Mouse (Mus musculus) liver, embryonic 15.5 days (tissue): ENCODE results near the gene Prss48. TPM values are rescaled to one million over a fixed set of nuclear protein-coding genes. Genes with fewer than 3 reads are reported as not detected.

Experiments used
- ATAC-seq: fragments of 200-750 bp; cut with Nextera tagmentation; 2 replicates; pipeline ENCODE4 v1.8.0; 2017; ENCODE audit warnings: moderate number of reproducible peaks, mild to moderate bottlenecking, moderate library complexity; ENCODE audit not compliant: insufficient read depth
- H3K27ac ChIP-seq: fragments of 300-500 bp; sonication (generic); replicated peaks from 2 replicates; pipeline ENCODE4 v1.5.1; 2015; ENCODE audit warnings: mild to moderate bottlenecking, inconsistent platforms
- H3K27me3 ChIP-seq: fragments of 300-500 bp; sonication (generic); 2 replicates; pipeline ENCODE4 v1.6.1; 2015; ENCODE audit warnings: mild to moderate bottlenecking, inconsistent platforms
- H3K36me3 ChIP-seq: fragments of 300-500 bp; sonication (generic); replicated peaks from 2 replicates; pipeline ENCODE4 v1.6.1; 2015; ENCODE audit warnings: moderate library complexity, mild to moderate bottlenecking, inconsistent platforms
- H3K4me1 ChIP-seq: fragments of 300-500 bp; sonication (generic); replicated peaks from 2 replicates; pipeline ENCODE4 v1.6.1; 2015; ENCODE audit warnings: inconsistent platforms
- H3K4me2 ChIP-seq: fragments of 300-500 bp; sonication (generic); 2 replicates; pipeline ENCODE4 v1.6.1; 2015; ENCODE audit warnings: moderate library complexity, mild to moderate bottlenecking, inconsistent platforms
- H3K4me3 ChIP-seq: fragments of 300-500 bp; sonication (generic); replicated peaks from 2 replicates; pipeline ENCODE4 v1.5.1; 2015; ENCODE audit warnings: mild to moderate bottlenecking, inconsistent platforms
- H3K9ac ChIP-seq: fragments of 300-500 bp; sonication (generic); 2 replicates; pipeline ENCODE4 v1.6.1; 2015; ENCODE audit warnings: moderate library complexity, mild to moderate bottlenecking, inconsistent platforms
- H3K9me3 ChIP-seq: fragments of 300-500 bp; sonication (generic); replicated peaks from 2 replicates; pipeline ENCODE4 v1.6.1; 2016; ENCODE audit warnings: inconsistent platforms
- WGBS: fragments of 180-500 bp; shearing (Covaris S2); methylation state at CpG from one replicate; pipeline ENCODE4 v1.1.7; 2015; ENCODE audit warnings: mixed read lengths; ENCODE audit not compliant: insufficient replicate concordance; 5-methylcytosine and 5-hydroxymethylcytosine counted together
- polyA plus RNA-seq: library from polyadenylated mRNA; unstranded; fragments of >200 nt; fragmentation: Nextera tagmentation; extraction: Ambion mirVana; gene quantifications from 2 replicates; pipeline ENCODE4 v1.2.1, GENCODE M21; 2015

Gene Prss48
- polyA plus RNA-seq, 1 experiment from 2014 or later = not detected

DNA sequence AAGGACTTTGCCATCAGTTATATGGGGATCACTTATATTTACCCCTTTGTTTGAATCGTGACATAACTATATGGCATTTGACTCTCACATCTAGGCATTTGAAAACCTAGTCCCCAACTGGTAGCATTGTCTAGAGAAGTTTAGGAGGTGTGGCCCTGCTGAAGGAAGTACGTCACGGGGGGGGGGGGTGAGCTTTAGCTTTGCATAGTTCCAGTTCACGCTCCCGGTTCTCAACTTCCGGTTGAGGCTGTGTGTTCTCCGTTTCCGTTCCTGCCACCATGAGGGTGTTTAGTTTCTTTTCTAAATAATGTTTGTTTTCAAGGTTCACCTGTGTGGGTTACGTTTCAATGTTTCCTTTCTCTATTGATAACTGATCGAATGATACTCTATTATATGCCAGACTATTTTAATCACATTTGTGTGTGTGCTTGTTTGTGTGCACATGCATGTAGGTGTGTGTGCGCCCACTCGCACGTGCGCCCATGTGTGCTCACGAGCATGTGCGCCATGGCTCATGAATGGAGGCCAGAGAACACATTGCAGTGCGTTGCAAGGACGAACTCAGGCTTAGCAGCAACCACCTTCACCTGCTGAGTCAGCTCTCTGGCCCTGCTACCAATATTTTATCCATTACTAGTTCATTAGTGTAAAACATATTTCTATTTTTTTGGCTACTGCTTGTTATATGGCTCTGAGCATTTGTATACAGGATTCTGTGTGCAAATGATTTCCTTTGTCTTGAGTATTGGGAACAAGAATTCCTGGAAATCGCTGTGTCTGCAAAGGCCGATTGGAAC, 23.2 kb upstream of the Prss48 start:
- no peak overlapping the region for H3K27ac ChIP-seq
- no peak overlapping the region for H3K9ac ChIP-seq
- H3K27me3 ChIP-seq = no peaks in the 10 kb centered on the region
- no peak for ATAC-seq
- 83% methylated on average over 20 of the region's 20 CpGs for WGBS
- H3K9me3 ChIP-seq = no peaks in the 10 kb centered on the region
- no peaks in the 10 kb centered on the region; the same call in 1 of the 2 replicates for H3K4me1 ChIP-seq
- no peak overlapping the region for H3K4me2 ChIP-seq
- H3K36me3 ChIP-seq = peaks cover 4% of the 10 kb centered on the region; the same call in 1 of the 2 replicates
- H3K4me3 ChIP-seq = no peak overlapping the region

DNA sequence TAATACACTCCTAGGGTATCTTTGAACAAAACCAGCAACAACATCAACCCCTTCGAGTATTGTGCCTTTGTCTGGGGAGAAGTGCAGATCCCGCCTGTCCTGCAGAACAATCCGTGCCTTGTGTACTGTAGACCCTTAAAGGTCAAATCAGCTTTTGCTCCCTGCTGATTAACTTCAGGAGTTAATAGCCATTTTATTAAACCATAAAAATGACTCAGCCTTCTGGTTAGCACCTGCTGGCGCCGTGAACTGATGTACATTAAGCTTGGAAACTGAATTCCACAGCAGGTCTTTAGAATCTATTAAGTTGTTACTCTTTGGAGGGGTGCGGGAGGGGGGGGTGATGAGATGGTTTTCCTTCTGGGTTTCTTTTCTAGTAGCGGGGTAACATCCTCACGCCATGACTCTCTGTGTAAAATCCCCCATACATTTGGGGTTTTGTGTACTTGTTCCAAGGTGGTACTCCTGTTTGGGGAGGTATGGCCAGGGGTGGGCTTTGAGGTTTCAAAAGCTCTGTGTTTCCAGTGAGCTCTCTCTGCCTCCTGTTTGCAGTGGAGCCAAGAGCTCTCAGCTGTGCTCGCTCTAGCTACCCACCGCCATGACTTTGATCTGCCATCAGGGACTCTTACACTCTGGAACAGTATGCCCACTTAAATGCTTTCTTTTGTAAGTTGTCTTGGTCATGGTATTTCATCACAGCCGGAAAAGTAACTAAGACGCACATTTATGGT, 21.9 kb upstream of the Prss48 start:
- no peak for ATAC-seq
- no peak overlapping the region for H3K4me2 ChIP-seq
- H3K4me3 ChIP-seq = no peak overlapping the region
- no peak overlapping the region for H3K9ac ChIP-seq
- peaks cover 4% of the 10 kb centered on the region; the same call in 1 of the 2 replicates for H3K36me3 ChIP-seq
- 79% methylated on average over 12 of the region's 12 CpGs for WGBS
- H3K27ac ChIP-seq = no peak overlapping the region
- no peaks in the 10 kb centered on the region for H3K27me3 ChIP-seq
- peaks cover 3% of the 10 kb centered on the region for H3K4me1 ChIP-seq
- no peaks in the 10 kb centered on the region for H3K9me3 ChIP-seq

DNA sequence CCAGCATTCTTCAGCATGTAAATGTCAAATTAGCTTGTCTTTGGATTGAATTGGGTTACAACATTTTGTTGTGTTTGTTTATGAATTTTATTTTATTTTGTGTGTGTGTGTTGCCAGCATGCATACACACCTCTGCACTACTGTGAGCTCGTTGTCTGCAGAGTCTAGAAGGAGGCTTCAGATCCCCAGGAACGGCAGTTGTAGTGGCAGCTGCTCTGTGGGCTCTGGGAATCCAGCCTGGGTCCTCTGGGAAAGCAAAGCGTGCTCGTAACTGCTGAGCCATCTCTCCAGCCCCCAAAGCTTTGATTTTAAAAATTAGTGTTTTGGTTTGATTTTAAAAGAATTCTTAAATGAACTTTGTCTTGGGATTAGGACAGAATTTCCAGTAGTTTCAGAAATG, 19.4 kb upstream of the Prss48 start:
- no peak overlapping the region for H3K4me2 ChIP-seq
- no peak for ATAC-seq
- no peak overlapping the region for H3K4me3 ChIP-seq
- no peaks in the 10 kb centered on the region for H3K27me3 ChIP-seq
- peaks cover 6% of the 10 kb centered on the region; the same call in 1 of the 2 replicates for H3K4me1 ChIP-seq
- no peak overlapping the region for H3K9ac ChIP-seq
- no peak overlapping the region for H3K27ac ChIP-seq
- peaks cover 4% of the 10 kb centered on the region; the same call in 1 of the 2 replicates for H3K36me3 ChIP-seq
- no peaks in the 10 kb centered on the region for H3K9me3 ChIP-seq
- WGBS = 69% methylated on average over 4 of the region's 4 CpGs

GRCm38 (mm10) chr3:86020921-86021650, 18.8 kb upstream of the Prss48 start:
- ATAC-seq = no peak
- Histone ChIP-seq H3K4me2 (no peak overlapping the region), H3K27me3 (no peaks in the 10 kb centered on the region), H3K9me3 (no peaks in the 10 kb centered on the region), H3K36me3 (peaks cover 4% of the 10 kb centered on the region; the same call in 1 of the 2 replicates), H3K27ac (no peak overlapping the region), H3K9ac (no peak overlapping the region), H3K4me3 (no peak overlapping the region), H3K4me1 (peaks cover 6% of the 10 kb centered on the region; the same call in 1 of the 2 replicates)
- WGBS = 59% methylated on average over 16 of the region's 16 CpGs

- no peaks in the 10 kb centered on the region for H3K27me3 ChIP-seq
- 60% methylated on average over 8 of the region's 8 CpGs for WGBS
These were observed 15.2 kb upstream of the Prss48 start for GRCm38 (mm10) chr3:86017484-86017883.

DNA sequence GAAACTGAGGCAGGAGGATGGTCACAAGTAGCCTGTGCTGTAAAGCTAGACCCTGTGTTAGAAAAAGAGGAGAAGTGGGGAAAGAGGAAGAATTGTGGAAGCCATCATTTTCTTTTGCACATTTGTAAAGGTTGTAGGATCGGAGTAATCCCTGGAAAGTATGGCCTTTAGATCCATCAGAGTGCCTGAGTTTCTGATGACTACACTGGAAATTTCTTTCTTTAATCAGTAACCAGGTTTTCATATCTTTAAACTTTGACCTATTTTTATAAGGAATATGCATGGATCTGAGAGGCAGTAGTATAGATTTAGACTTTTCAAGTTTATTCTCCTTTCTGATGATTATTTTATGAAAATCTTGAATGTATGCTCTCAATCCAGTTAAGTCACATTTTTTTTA, 14.7 kb upstream of the Prss48 start:
- Histone ChIP-seq H3K27ac (no peak overlapping the region), H3K4me2 (no peak overlapping the region), H3K4me3 (no peak overlapping the region), H3K27me3 (no peaks in the 10 kb centered on the region), H3K9me3 (no peaks in the 10 kb centered on the region), H3K9ac (no peak overlapping the region), H3K36me3 (no peaks in the 10 kb centered on the region), H3K4me1 (peaks cover 6% of the 10 kb centered on the region; the same call in 1 of the 2 replicates)
- ATAC-seq = no peak
- 78% methylated on average over 1 of the region's 1 CpGs for WGBS

More at GRCm38 (mm10) chr3:86017484-86017883, 15.2 kb upstream of the Prss48 start:
- Histone ChIP-seq H3K9me3 (no peaks in the 10 kb centered on the region), H3K4me2 (no peak overlapping the region), H3K27ac (no peak overlapping the region), H3K9ac (no peak overlapping the region), H3K36me3 (no peaks in the 10 kb centered on the region), H3K4me1 (peaks cover 6% of the 10 kb centered on the region; the same call in 1 of the 2 replicates), H3K4me3 (no peak overlapping the region)
- ATAC-seq = no peak

- ATAC-seq = no peak
- H3K9me3 ChIP-seq = no peaks in the 10 kb centered on the region
- H3K27ac ChIP-seq = no peak overlapping the region
- WGBS = 77% methylated on average over 10 of the region's 10 CpGs
- H3K9ac ChIP-seq = no peak overlapping the region
- no peak overlapping the region for H3K4me2 ChIP-seq
- H3K4me3 ChIP-seq = no peak overlapping the region
- peaks cover 3% of the 10 kb centered on the region; the same call in 1 of the 2 replicates for H3K4me1 ChIP-seq
- H3K27me3 ChIP-seq = no peaks in the 10 kb centered on the region
- H3K36me3 ChIP-seq = no peaks in the 10 kb centered on the region
These were observed 11.5 kb upstream of the Prss48 start for GRCm38 (mm10) chr3:86013837-86014236.

DNA sequence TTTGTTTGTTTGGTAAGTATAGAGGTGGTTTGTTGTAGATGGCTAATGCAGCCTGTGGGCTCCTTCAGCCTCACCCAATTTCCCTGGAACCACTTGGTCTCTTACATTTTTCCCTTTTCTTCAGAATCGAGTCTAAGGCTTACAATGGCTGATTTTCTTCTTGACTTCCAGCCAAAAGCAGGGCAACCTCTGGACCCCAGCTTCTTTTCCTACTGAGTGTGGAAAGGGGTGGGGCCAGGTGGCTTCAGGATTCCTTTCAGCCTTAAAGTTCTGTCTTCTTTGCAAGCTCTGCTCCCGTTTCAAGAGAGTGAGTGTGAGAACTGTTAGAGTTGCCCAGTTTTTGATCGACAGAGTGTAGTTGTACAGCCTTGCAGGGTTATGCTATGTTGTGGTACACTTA, 9.5 kb upstream of the Prss48 start:
- Histone ChIP-seq H3K9ac (no peak overlapping the region), H3K27ac (no peak overlapping the region), H3K36me3 (no peaks in the 10 kb centered on the region), H3K4me2 (no peak overlapping the region), H3K4me3 (no peak overlapping the region), H3K27me3 (no peaks in the 10 kb centered on the region), H3K9me3 (no peaks in the 10 kb centered on the region), H3K4me1 (peaks cover 3% of the 10 kb centered on the region; the same call in 1 of the 2 replicates)
- WGBS = 59% methylated on average over 3 of the region's 3 CpGs
- no peak for ATAC-seq

DNA sequence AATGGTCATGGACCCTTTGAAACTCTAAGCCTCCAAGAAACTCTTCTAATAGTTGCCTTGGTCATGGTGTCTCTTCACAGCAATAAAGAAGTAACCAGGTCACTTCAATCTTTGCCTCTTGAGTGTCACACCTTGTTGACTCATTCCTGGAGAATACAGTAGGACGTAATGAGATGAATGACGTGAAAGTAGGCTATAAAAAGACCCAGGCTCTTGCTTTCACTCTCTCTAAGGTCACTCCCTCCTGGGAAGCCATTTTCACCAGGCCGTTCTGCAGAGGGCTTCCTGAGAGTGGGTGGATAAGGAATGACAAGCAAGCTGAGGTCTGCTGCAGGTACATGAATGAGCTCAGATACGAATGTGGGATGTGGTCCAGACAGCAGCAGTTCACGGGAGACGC, 9.1 kb upstream of the Prss48 start:
- H3K27me3 ChIP-seq = no peaks in the 10 kb centered on the region
- no peaks in the 10 kb centered on the region for H3K9me3 ChIP-seq
- peaks cover 3% of the 10 kb centered on the region; the same call in 1 of the 2 replicates for H3K4me1 ChIP-seq
- H3K4me2 ChIP-seq = no peak overlapping the region
- H3K9ac ChIP-seq = no peak overlapping the region
- 72% methylated on average over 6 of the region's 6 CpGs for WGBS
- H3K36me3 ChIP-seq = no peaks in the 10 kb centered on the region
- ATAC-seq = no peak
- H3K27ac ChIP-seq = no peak overlapping the region
- no peak overlapping the region for H3K4me3 ChIP-seq

DNA sequence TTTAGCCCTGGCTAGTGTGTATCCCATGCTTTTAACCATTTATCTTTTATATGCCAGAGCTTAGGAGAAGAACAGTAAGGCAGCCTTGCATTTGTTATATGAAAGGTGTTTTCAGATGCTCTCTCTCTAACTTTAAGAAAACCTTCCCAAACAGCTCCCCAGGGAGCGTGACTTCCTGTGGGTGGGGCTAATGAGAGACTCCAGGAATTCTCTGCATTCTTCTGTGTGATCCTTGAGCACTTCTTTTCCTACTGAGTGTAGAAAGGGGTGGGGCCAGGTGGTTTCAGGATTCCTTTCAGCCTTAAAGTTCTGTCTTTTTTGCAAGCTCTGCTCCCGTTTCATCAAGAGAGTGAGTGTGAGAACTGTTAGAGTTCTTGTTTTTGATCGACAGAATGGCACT, 8.3 kb upstream of the Prss48 start:
- Histone ChIP-seq H3K9me3 (no peaks in the 10 kb centered on the region), H3K4me3 (no peak overlapping the region)

GRCm38 (mm10) chr3:86004751-86005150, 2.5 kb upstream of the Prss48 start:
- H3K9ac ChIP-seq = no peak overlapping the region
- no peak for ATAC-seq
- H3K4me3 ChIP-seq = no peak overlapping the region
- no peak overlapping the region for H3K27ac ChIP-seq
- H3K36me3 ChIP-seq = no peaks in the 10 kb centered on the region
- H3K9me3 ChIP-seq = no peaks in the 10 kb centered on the region
- 81% methylated on average over 10 of the region's 10 CpGs for WGBS
- H3K27me3 ChIP-seq = no peaks in the 10 kb centered on the region
- H3K4me1 ChIP-seq = peaks cover 20% of the 10 kb centered on the region
- no peak overlapping the region for H3K4me2 ChIP-seq

More for the DNA sequence above, 8.3 kb upstream of the Prss48 start:
- Histone ChIP-seq H3K4me2 (no peak overlapping the region), H3K36me3 (no peaks in the 10 kb centered on the region), H3K9ac (no peak overlapping the region), H3K27me3 (no peaks in the 10 kb centered on the region), H3K27ac (no peak overlapping the region), H3K4me1 (peaks cover 3% of the 10 kb centered on the region; the same call in 1 of the 2 replicates)
- 59% methylated on average over 3 of the region's 3 CpGs for WGBS
- no peak for ATAC-seq
